ENCODE assay signal across 8 mouse cellular contexts in genomic region chr14:32950312-32951301, GRCm38 (mm10). TPM values are rescaled to one million over a fixed set of nuclear protein-coding genes. Genes with fewer than 3 reads are reported as not detected.
DNase-seq lines count a peak whose midpoint lies in the region; ATAC-seq and TF ChIP-seq lines count a peak whose summit lies in the region.

No protein-coding gene starts in this region.

- H3K9ac ChIP-seq in forebrain, embryonic 13.5 days = no peak overlapping the region
- H3K9ac ChIP-seq in midbrain, postnatal 0 days (replicated peaks; ENCODE audit: low read length, poor library complexity, severe bottlenecking) = no peak overlapping the region

- intact Hi-C loops in left cerebral cortex, postnatal 4 days (cut with DNase I) = no loop called here
- intact Hi-C loops in left cerebral cortex, adult 2 months (cut with DNase I) = loop anchor here (5.0 to 10.0 kb wide), 2 partner anchors 33 to 416 kb away; no protein-coding TSS in a partner anchor
- intact Hi-C loops in heart, postnatal 10 days (cut with DNase I) = loop anchor here (2.0 kb wide), 1 partner anchor 92 kb away; no protein-coding TSS in a partner anchor

- H3K4me3 ChIP-seq in left cerebral cortex, adult 2 months = no peak overlapping the region
- no peak overlapping the region for H3K4me3 ChIP-seq in forebrain, embryonic 13.5 days
- H3K4me3 ChIP-seq in midbrain, postnatal 0 days (ENCODE audit: low read depth, low read length) = no peak overlapping the region
- H3K4me3 ChIP-seq in cerebellum, adult 2 months (replicated peaks; ENCODE audit: insufficient read depth, low read depth, low read length) = no peak overlapping the region

- peak; percentile 84 for ATAC-seq in forebrain, embryonic 13.5 days
- no peak for ATAC-seq in midbrain, postnatal 0 days (ENCODE audit: low FRiP score)

- H3K36me3 ChIP-seq in forebrain, embryonic 13.5 days (ENCODE audit: poor library complexity, severe bottlenecking) = no peaks in the 10 kb centered on the region
- H3K36me3 ChIP-seq in midbrain, postnatal 0 days (ENCODE audit: insufficient read depth, low read length) = no peaks in the 10 kb centered on the region

- H3K27me3 ChIP-seq in forebrain, embryonic 13.5 days = no peaks in the 10 kb centered on the region
- no peaks in the 10 kb centered on the region for H3K27me3 ChIP-seq in midbrain, postnatal 0 days (ENCODE audit: insufficient read depth, low read length)
- no peaks in the 10 kb centered on the region; the same call in 1 of the 2 replicates for H3K27me3 ChIP-seq in cerebellum, adult 2 months (ENCODE audit: control insufficient read depth, insufficient read depth, low read length)

- 0 out of 2 replicates have a peak overlapping the region, but pooled peaks have one; percentile 30 for H3K4me2 ChIP-seq in forebrain, embryonic 13.5 days
- H3K4me2 ChIP-seq in midbrain, postnatal 0 days (ENCODE audit: low read depth, low read length, poor library complexity, severe bottlenecking) = no peak overlapping the region

- no peaks in the 10 kb centered on the region for H3K9me3 ChIP-seq in forebrain, embryonic 13.5 days (replicated peaks)
- H3K9me3 ChIP-seq in midbrain, postnatal 0 days (ENCODE audit: low read length) = no peaks in the 10 kb centered on the region

- no peak overlapping the region for H3K27ac ChIP-seq in left cerebral cortex, adult 2 months
- H3K27ac ChIP-seq in forebrain, embryonic 13.5 days = peak overlapping the region; percentile 54
- no peak overlapping the region for H3K27ac ChIP-seq in midbrain, postnatal 0 days (ENCODE audit: low read depth, low read length)
- no peak overlapping the region for H3K27ac ChIP-seq in cerebellum, adult 2 months (ENCODE audit: insufficient read depth, low read length)

- WGBS in forebrain, embryonic 13.5 days = 47% methylated on average over 20 of the region's 20 CpGs
- WGBS in midbrain, postnatal 0 days = 58% methylated on average over 20 of the region's 20 CpGs
- WGBS in cerebellum, adult 2 months = 51% methylated on average over 20 of the region's 20 CpGs

- no peak for TF ChIP-seq POLR2A in cerebellum, adult 2 months (IDR thresholded peaks at IDR 0.05; ENCODE audit: borderline replicate concordance, insufficient read depth, low read length)

- DNase-seq in left cerebral cortex, postnatal 4 days = peak; percentile 31
- DNase-seq in left cerebral cortex, adult 2 months (ENCODE audit: extremely low spot score in 1 of 2, low spot score in 2 of 2) = no peak
- DNase-seq in heart, postnatal 10 days = peak; percentile 81
- peak; percentile 78 for DNase-seq in kidney, postnatal 14 days
- peak; percentile 44 for DNase-seq in midbrain, postnatal 0 days (ENCODE audit: low spot score)
- no peak for DNase-seq in layer of hippocampus, adult 8-10 months (ENCODE audit: low spot score in 2 of 2)
- no peak for DNase-seq in cerebellum, adult 2 months

- TF ChIP-seq CTCF in left cerebral cortex, adult 2 months (IDR thresholded peaks at IDR 0.05) = no peak
- no peak for TF ChIP-seq CTCF in midbrain, postnatal 0 days (IDR thresholded peaks at IDR 0.05)
- no peak for TF ChIP-seq CTCF in cerebellum, adult 2 months (IDR thresholded peaks at IDR 0.05; ENCODE audit: borderline replicate concordance, insufficient read depth, low read depth, low read length)

- H3K4me1 ChIP-seq in forebrain, embryonic 13.5 days = peaks cover 23% of the 10 kb centered on the region
- no peaks in the 10 kb centered on the region for H3K4me1 ChIP-seq in midbrain, postnatal 0 days (ENCODE audit: insufficient read depth, low read length)
- no peaks in the 10 kb centered on the region for H3K4me1 ChIP-seq in cerebellum, adult 2 months (ENCODE audit: control insufficient read depth, insufficient read depth, low read length)

RNA-seq across cellular contexts. Expression of gene Lrrc18, which starts 40.6 kb away (rescaled TPM):
- total RNA-seq in left cerebral cortex, postnatal 4 days (2021) = under 1 TPM; 0.34 to 0.52 TPM
- total RNA-seq in left cerebral cortex, adult 2 months (2021) = under 1 TPM; 0.26 to 0.50 TPM
- polyA plus RNA-seq in forebrain, embryonic 13.5 days (2015; fragmentation: Nextera tagmentation; extraction: Ambion mirVana) = 0.25 TPM in 1 of 2 replicates, not detected in the other
- under 1 TPM; 0.35 to 0.45 TPM for total RNA-seq in heart, postnatal 10 days (2021)
- 2.0 and 2.2 TPM in 2 replicates for total RNA-seq in midbrain, postnatal 0 days (2014; rRNA removed)
- 0.63 and 0.70 TPM in 2 replicates for polyA plus RNA-seq in midbrain, postnatal 0 days (2015; fragmentation: Nextera tagmentation; extraction: Ambion mirVana)
- under 1 TPM; 0.20 to 0.76 (median 0.40) TPM for total RNA-seq in layer of hippocampus, adult 8-10 months (2022)
- polyA plus RNA-seq in cerebellum, adult 2 months (2012; rRNA removed) = 0.27 and 0.47 TPM in 2 replicates

Comparison
In these comparisons a context has a peak if more than half of its experiments do, and no peak if none do; other contexts are left out.
1. DNase-seq: peak in left cerebral cortex, postnatal 4 days (single experiment), heart, postnatal 10 days (2 of 2), kidney, postnatal 14 days (single experiment) and midbrain, postnatal 0 days (single experiment); none in left cerebral cortex, adult 2 months (0 of 2), layer of hippocampus, adult 8-10 months (0 of 2) and cerebellum, adult 2 months (0 of 2).